ENCODE assay signal across 8 mouse cellular contexts in genomic region chr12:71311237-71311887, GRCm38 (mm10). TPM values are rescaled to one million over a fixed set of nuclear protein-coding genes. Genes with fewer than 3 reads are reported as not detected.
DNase-seq lines count a peak whose midpoint lies in the region; ATAC-seq and TF ChIP-seq lines count a peak whose summit lies in the region.

No protein-coding gene starts in this region.

- TF ChIP-seq CTCF in cortical plate, adult 2 months (IDR thresholded peaks at IDR 0.05; ENCODE audit: extremely low read depth, insufficient read depth, low read length) = peak; percentile 79

- H3K9me3 ChIP-seq in intestine, embryonic 16.5 days (ENCODE audit: control insufficient read depth, low read length) = no peaks in the 10 kb centered on the region

- 0 out of 2 replicates have a peak, but pooled peaks have one; percentile 29 for ATAC-seq in intestine, embryonic 16.5 days

- intact Hi-C loops in gastrocnemius, postnatal 14 days (cut with DNase I; ENCODE audit: low total_unique reads) = loop anchor here (5.0 kb wide), 1 partner anchor 396 kb away; no protein-coding TSS in a partner anchor

- peak; percentile 77 to 94 for DNase-seq in adrenal gland, adult (ENCODE audit: inconsistent age in 2 of 2, low spot score in 1 of 2)
- DNase-seq in gastrocnemius, postnatal 14 days = peak; percentile 37
- DNase-seq in left cerebral cortex, adult 8-10 months (ENCODE audit: low spot score in 2 of 2) = peak; percentile 6 to 19
- DNase-seq in lung, postnatal 36 days = peak; percentile 69
- DNase-seq in skeletal muscle tissue, adult 2 months (ENCODE audit: low read depth, low spot score) = peak; percentile 52
- DNase-seq in thymus, postnatal 0 days (ENCODE audit: low spot score) = no peak

- H3K36me3 ChIP-seq in intestine, embryonic 16.5 days (ENCODE audit: control insufficient read depth, insufficient read depth, low read length) = peaks cover 3% of the 10 kb centered on the region; the same call in 1 of the 2 replicates

- H3K4me3 ChIP-seq in cortical plate, adult 2 months (ENCODE audit: insufficient read depth, low read length) = peak overlapping the region; percentile 66
- peak overlapping the region; percentile 79 for H3K4me3 ChIP-seq in intestine, embryonic 16.5 days (ENCODE audit: low read length)

- H3K9ac ChIP-seq in intestine, embryonic 16.5 days (ENCODE audit: low read depth, low read length) = no peak overlapping the region

- WGBS in intestine, embryonic 16.5 days = 13% methylated on average over 13 of the region's 13 CpGs

- peak overlapping the region; percentile 89 for H3K4me2 ChIP-seq in intestine, embryonic 16.5 days (ENCODE audit: low read depth, low read length)

- no peak for TF ChIP-seq POLR2A in cortical plate, adult 2 months (IDR thresholded peaks at IDR 0.05; ENCODE audit: extremely low read depth, insufficient read depth, low read length)

- no peaks in the 10 kb centered on the region for H3K4me1 ChIP-seq in cortical plate, adult 2 months (ENCODE audit: control insufficient read depth, insufficient read depth, low read length)
- no peaks in the 10 kb centered on the region for H3K4me1 ChIP-seq in intestine, embryonic 16.5 days (ENCODE audit: control insufficient read depth, insufficient read depth, low read length)

- H3K27me3 ChIP-seq in intestine, embryonic 16.5 days (replicated peaks; ENCODE audit: control insufficient read depth, insufficient read depth, low read length) = no peaks in the 10 kb centered on the region

- no peak overlapping the region for H3K27ac ChIP-seq in cortical plate, adult 2 months (ENCODE audit: insufficient read depth, low read length)
- H3K27ac ChIP-seq in intestine, embryonic 16.5 days (ENCODE audit: low read length) = peak overlapping the region; percentile 17; the same call in 1 of the 2 replicates

RNA-seq across cellular contexts. Expression of gene Dact1, which starts 1.7 kb away (rescaled TPM):
- polyA plus RNA-seq in cortical plate, adult 2 months (2012; rRNA removed) = 4.5 and 4.9 TPM in 2 replicates
- 10 to 100 TPM in 1 of 2 experiments, 1 to 10 TPM in 1; 8.1 to 12.1 TPM for total RNA-seq in gastrocnemius, postnatal 14 days (2021)
- polyA plus RNA-seq in intestine, embryonic 16.5 days (2015; fragmentation: Nextera tagmentation; extraction: Ambion mirVana) = 6.0 and 6.2 TPM in 2 replicates
- 1 to 10 TPM; 5.0 to 9.1 (median 6.6) TPM for total RNA-seq in left cerebral cortex, adult 8-10 months (2022)
- polyA plus RNA-seq in thymus, postnatal 0 days (2015; fragmentation: Nextera tagmentation; extraction: Ambion mirVana) = 1.9 and 2.0 TPM in 2 replicates
